Mouse (Mus musculus) forebrain, embryonic 10.5 days (tissue): ENCODE results near the gene Ncoa1. TPM values are rescaled to one million over a fixed set of nuclear protein-coding genes. Genes with fewer than 3 reads are reported as not detected.
A peak's percentile ranks its signal among the peaks of the same experiment; 100 is the strongest.
"Not testable (repeated sequence)": the region's sequence is repeated elsewhere in the genome, so short reads cannot be mapped to it uniquely, and the experiment has no call there.

Experiments
- DNase-seq: peaks from one replicate; pipeline ENCODE4 v3.0.0-alpha.2; 2017; ENCODE audit warnings: low spot score; ENCODE audit errors: extremely low spot score
- H3K27ac ChIP-seq: fragments of 300-500 bp; sonication (generic); 2 replicates; pipeline ENCODE4 v1.5.1; 2016; ENCODE audit warnings: mild to moderate bottlenecking
- H3K27me3 ChIP-seq: fragments of 300-500 bp; sonication (generic); 2 replicates; pipeline ENCODE4 v1.6.1; 2016; ENCODE audit warnings: mild to moderate bottlenecking; ENCODE audit not compliant: poor library complexity, severe bottlenecking
- H3K36me3 ChIP-seq: fragments of 300-500 bp; sonication (generic); replicated peaks from 2 replicates; pipeline ENCODE4 v1.6.1; 2016; ENCODE audit warnings: mild to moderate bottlenecking, moderate library complexity
- H3K4me1 ChIP-seq: fragments of 300-500 bp; sonication (generic); 2 replicates; pipeline ENCODE4 v1.6.1; 2016
- H3K4me3 ChIP-seq: fragments of 300-500 bp; sonication (generic); 2 replicates; pipeline ENCODE4 v1.5.1; 2016; ENCODE audit warnings: mild to moderate bottlenecking, moderate library complexity
- H3K9me3 ChIP-seq: fragments of 300-500 bp; sonication (generic); 2 replicates; pipeline ENCODE4 v1.6.1; 2016; ENCODE audit warnings: mild to moderate bottlenecking, moderate library complexity
- WGBS: fragments of 180-500 bp; shearing (Covaris S2); methylation state at CpG from one replicate; pipeline ENCODE4 v1.1.7; 2016; 5-methylcytosine and 5-hydroxymethylcytosine counted together
- polyA plus RNA-seq: library from polyadenylated mRNA; unstranded; fragments of >200 nt; fragmentation: Nextera tagmentation; extraction: Ambion mirVana; gene quantifications from 2 replicates; pipeline ENCODE4 v1.2.1, GENCODE M21; 2016

The Ncoa1 gene
- polyA plus RNA-seq, 1 experiment from 2014 or later: 3.0 TPM

DNA sequence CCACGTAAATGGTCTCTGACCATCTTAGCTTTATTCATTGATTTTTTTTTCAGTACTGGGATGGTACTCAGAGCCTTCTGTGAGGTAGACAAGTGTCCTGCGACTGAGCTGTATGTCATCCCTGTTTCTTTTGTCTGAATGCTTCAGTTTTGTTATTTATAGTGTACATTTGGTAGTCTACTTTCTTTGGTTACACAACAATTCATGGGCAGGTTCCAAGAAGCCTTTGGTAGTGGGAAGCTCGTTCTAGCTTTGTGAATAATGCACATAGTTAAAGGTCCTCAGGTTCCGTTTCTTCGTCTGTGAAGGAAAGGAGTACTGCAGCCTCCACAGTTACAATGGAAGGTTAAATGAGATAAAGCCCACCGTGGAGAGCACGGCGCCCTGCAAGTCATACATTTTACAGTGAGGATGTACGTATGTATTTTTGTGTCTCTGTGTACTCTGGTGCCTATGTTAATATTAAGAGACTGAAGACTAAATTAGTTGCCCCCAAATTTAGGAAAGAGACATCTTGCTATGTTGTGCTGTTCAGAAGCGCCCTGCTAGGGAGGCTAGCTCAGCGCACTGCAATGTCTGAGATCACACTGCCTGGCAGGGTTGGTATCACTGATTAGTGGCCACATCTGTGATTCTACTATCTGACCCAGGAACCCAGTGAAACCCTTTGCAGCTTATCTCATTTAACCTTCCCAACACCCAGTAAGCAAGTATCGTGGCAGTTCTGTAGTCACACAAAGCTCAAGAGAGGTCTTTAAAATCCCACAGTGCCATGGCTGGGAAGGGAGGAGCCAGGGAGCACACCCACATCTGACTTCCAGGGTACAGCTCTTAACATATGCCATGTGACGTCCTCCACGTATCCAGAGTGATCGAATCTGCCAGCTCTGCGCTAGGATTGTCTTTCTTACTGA lies 224.0 kb downstream of the Ncoa1 start:
- Histone ChIP-seq H3K9me3 (no peaks in the 10 kb centered on the region), H3K27me3 (no peaks in the 10 kb centered on the region), H3K27ac (no peak overlapping the region), H3K4me1 (peaks cover 10% of the 10 kb centered on the region), H3K4me3 (no peak overlapping the region), H3K36me3 (peaks cover 8% of the 10 kb centered on the region)
- WGBS: 93% methylated on average over 16 of the region's 16 CpGs
- peak; percentile 6 for DNase-seq

DNA sequence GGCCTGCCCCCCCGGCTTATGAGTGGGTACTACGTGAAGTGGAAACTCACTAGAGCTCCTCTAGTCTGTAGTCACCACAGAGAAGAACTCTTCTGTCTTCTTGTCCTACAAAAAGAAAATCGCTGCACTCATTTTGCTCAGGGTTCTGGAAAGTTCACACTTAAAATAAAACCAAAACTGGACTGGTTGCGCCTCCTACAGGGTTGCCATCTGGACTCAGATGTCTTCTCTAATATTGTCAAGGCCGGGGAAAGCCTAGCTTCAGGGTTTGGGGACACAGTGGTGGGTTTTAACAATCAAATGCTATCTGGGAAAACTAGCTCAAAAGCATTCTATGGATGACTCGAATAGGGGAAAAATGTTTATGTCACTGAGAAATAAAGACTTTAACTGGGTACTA lies 227.2 kb downstream of the Ncoa1 start:
- H3K27me3 ChIP-seq: no peaks in the 10 kb centered on the region
- no peak for DNase-seq
- peaks cover 12% of the 10 kb centered on the region for H3K4me1 ChIP-seq
- no peak overlapping the region for H3K4me3 ChIP-seq
- no peak overlapping the region for H3K27ac ChIP-seq
- WGBS: 87% methylated on average over 6 of the region's 6 CpGs
- H3K9me3 ChIP-seq: no peaks in the 10 kb centered on the region
- peaks cover 8% of the 10 kb centered on the region for H3K36me3 ChIP-seq

DNA sequence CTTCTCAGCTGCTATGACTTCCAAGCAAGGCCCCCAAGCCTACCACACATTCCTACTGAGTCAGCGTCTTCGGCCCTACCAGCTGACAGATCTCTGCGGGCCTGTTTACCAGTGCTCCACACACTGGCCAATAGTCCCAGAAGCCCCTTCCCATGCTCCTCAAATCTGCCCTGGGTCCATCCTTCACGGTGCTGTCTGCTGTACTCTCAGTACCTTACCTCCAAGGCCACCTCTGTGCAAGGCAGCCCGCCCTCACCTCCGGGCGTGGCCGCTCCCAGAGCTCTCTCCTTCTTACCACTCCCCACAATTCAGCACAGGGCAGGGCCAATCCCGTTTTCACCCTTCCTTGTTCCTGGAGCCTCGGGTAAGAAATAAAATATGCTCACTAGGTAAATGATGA lies 231.2 kb downstream of the Ncoa1 start:
- Histone ChIP-seq H3K36me3 (0 out of 2 replicates have a peak, but pooled peaks cover 3% of the 10 kb centered on the region), H3K4me3 (no peak overlapping the region), H3K4me1 (peaks cover 12% of the 10 kb centered on the region), H3K9me3 (no peaks in the 10 kb centered on the region), H3K27me3 (no peaks in the 10 kb centered on the region), H3K27ac (no peak overlapping the region)
- no peak for DNase-seq
- WGBS: 86% methylated on average over 10 of the region's 10 CpGs

DNA sequence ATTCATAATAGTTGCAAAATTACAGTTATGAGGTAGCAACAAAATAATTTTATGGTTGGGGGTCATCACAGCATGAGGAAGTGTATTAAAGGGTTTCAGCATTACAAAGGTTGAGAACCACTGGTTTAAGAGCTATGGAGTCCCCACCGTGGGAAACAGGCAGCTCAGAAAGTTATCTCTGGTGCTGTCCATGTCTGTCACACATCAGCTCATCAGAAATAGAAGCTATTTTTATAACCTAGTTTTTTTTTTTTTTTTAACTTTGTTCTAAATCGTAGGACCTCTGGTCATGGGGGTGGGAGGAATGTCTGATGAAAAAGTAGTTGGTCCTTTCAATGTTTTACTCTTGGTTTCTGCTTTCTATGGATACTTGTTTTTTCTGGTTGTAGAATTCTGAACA lies 233.2 kb downstream of the Ncoa1 start:
- H3K27ac ChIP-seq: no peak overlapping the region
- peaks cover 12% of the 10 kb centered on the region for H3K4me1 ChIP-seq
- WGBS: 90% methylated on average over 2 of the region's 2 CpGs
- no peaks in the 10 kb centered on the region for H3K27me3 ChIP-seq
- 0 out of 2 replicates have a peak, but pooled peaks cover 6% of the 10 kb centered on the region for H3K36me3 ChIP-seq
- H3K4me3 ChIP-seq: no peak overlapping the region
- DNase-seq: no peak
- H3K9me3 ChIP-seq: no peaks in the 10 kb centered on the region

DNA sequence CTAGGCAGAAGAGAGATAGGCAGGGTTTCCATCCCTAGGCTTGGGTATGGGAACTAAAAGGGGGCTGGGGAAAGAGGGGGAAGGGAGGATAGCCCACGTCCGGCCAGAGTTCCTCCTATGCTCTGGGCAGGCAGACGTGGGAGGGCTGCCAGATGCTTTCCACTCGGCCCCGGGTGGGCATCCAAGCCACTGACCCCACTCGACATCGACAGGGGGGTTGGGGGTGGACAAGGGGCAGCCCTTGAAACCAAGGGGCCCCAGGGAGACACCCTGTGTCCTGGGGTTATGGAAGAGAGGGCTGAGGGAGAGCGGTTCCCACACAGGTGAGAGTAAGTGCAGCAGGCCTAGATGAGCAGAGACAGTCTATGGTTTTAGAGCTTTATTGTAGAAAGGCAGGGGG lies 236.7 kb downstream of the Ncoa1 start:
- WGBS: 85% methylated on average over 8 of the region's 8 CpGs
- H3K4me3 ChIP-seq, H3K27ac ChIP-seq, H3K27me3 ChIP-seq, DNase-seq, H3K4me1 ChIP-seq, H3K9me3 ChIP-seq: not testable (repeated sequence)
- peaks cover 17% of the 10 kb centered on the region for H3K36me3 ChIP-seq

DNA sequence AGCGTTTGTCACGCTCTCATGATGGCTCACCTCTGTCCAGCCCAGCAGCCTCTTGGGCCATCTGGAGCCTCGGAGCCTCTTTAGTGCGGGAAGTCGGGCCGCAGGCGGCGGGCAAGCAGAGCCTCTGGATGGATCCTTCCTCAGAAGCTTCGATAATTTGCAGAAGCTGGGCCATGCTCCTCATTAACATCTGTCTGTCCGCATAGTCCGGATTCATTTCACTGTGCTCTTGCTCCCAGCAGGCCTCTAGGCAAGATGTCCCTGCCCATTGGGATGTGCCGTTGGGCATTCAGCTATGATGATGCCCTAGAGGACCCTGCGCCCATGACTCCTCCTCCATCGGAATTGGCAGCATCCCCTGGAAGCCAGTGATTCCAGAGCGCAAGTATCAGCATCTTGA lies 239.5 kb downstream of the Ncoa1 start:
- Histone ChIP-seq H3K9me3 (no peaks in the 10 kb centered on the region), H3K4me1 (peaks cover 17% of the 10 kb centered on the region), H3K36me3 (peaks cover 17% of the 10 kb centered on the region), H3K27ac (no peak overlapping the region), H3K27me3 (no peaks in the 10 kb centered on the region), H3K4me3 (no peak overlapping the region)
- no peak for DNase-seq
- 95% methylated on average over 15 of the region's 15 CpGs for WGBS

DNA sequence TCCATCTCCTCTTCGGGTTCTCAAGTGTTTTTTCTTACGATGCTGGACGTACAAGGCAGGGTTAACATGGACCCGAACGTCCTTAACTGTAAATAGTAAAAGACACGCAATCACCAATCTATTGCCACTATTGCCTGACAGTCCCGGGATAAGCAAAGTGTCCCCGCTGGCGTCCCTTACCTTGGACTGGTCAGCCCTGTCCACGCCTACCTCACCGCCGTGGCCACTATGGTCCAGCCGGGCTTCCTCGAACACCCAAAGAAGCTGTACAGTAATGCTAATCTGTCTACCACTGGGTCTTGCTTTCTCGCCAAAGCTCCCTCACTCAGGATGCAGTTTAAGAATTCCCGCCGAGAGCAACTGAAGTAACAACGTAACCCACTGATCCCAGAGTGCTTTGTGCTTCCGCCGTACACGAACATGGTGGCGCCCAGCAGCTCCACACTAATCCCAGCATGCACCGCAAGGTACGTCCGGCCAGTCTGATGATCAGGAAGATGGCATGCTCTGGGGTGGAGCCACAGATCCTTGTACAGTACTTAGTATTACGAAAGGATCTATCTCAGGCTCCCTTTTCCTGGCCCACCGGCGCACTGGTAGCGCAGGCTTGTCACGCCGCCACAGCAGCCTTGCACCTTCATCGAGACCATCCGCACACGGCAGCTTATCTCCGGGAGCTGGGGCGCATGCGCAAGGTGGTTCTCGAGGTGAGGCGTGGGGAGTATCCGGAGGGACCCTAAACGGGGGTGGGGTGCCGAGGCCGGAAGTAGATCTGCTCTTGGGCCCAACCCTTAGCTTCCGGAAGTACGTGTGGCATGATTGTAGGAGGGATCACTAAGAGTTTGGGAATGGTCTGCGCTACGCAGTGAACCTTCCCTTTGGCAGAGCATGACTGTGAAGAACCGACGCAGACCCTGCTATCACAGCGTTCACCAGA lies 243.1 kb downstream of the Ncoa1 start, which contains the start of the genes Ptrhd1 and Cenpo:
Gene Ptrhd1, plus strand, starts transcription at position 456 of the 937 bp plus-strand sequence.
Gene Cenpo, minus strand, starts transcription at position 723 of the 937 bp plus-strand sequence.
- DNase-seq: peak; percentile 97
- Histone ChIP-seq H3K9me3 (no peaks in the 10 kb centered on the region), H3K4me1 (peaks cover 19% of the 10 kb centered on the region), H3K36me3 (peaks cover 41% of the 10 kb centered on the region), H3K4me3 (peak within 1 kb of the TSS; percentile 77), H3K27ac (peak within 1 kb of the TSS; percentile 97), H3K27me3 (no peaks in the 10 kb centered on the region)
- WGBS: under 1% methylated on average over 50 of the region's 50 CpGs

DNA sequence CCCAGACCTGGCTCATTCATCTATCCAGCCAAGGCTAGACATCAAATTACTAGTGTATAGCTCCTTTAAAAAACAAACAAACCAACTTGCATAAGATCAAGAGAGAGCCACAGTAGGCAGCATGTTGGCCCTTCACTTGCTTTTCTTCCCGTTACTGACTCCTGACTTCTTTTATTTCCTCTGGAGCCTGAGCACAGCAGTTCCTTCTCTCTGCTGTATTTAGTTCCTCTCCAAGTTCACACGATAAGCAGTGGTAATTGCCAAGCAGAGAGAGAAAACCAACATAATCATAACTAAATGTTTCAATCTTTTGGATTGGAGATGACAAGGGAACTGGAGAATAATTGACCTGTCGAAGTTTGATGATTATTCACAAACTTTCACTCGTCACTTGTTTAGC lies 244.2 kb downstream of the Ncoa1 start:
- Histone ChIP-seq H3K4me1 (peaks cover 19% of the 10 kb centered on the region), H3K27me3 (no peaks in the 10 kb centered on the region), H3K9me3 (no peaks in the 10 kb centered on the region), H3K27ac (no peak overlapping the region), H3K4me3 (peak overlapping the region; percentile 77), H3K36me3 (peaks cover 47% of the 10 kb centered on the region)
- WGBS: 70% methylated on average over 4 of the region's 4 CpGs
- DNase-seq: no peak

DNA sequence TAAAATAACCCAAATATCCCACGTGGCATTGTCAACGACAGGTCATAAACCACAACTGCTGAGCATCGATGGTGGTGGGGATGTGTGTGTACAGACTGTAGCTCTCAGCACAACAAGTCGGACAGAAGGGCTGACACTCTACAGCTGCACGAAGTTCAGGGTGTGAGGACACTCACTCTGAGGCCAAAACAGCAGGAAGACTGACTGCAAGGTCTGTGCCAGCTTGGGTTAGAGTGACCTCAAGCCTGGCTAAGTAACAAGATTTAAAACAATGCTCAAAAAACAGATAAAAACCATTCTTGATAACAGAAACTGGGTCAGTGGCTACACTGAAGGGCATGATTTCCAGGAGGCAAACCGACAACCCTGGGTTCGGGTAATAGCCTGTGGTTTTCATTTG lies 246.8 kb downstream of the Ncoa1 start:
- Histone ChIP-seq H3K27ac (no peak overlapping the region), H3K9me3 (0 out of 2 replicates have a peak, but pooled peaks cover 3% of the 10 kb centered on the region), H3K36me3 (peaks cover 65% of the 10 kb centered on the region), H3K27me3 (no peaks in the 10 kb centered on the region), H3K4me1 (peaks cover 18% of the 10 kb centered on the region), H3K4me3 (no peak overlapping the region)
- WGBS: 97% methylated on average over 7 of the region's 7 CpGs
- no peak for DNase-seq

DNA sequence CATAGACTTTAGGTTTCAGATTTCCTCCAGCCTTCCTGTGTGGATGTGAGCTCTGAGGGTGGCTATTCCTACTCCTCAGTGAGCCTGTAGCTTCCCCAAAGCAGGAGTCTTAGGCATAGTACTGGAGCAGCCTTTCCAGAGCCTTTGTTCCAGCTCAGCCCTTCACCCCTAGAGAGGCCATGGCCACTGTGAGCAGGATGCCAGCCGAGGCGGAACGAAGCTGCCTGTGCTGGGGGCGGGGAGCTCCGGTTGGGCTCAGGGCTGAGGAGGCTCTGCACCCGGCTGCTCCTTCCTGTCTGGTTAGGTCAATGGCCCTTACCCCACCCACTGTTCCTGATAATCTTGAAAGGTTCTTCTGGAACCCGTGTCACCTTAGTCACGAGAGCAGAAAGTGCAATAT lies 264.1 kb downstream of the Ncoa1 start:
- WGBS: 71% methylated on average over 8 of the region's 8 CpGs
- Histone ChIP-seq H3K4me1 (peaks cover 8% of the 10 kb centered on the region; the same call in 1 of the 2 replicates), H3K36me3 (peaks cover 98% of the 10 kb centered on the region), H3K4me3 (no peak overlapping the region), H3K27me3 (no peaks in the 10 kb centered on the region), H3K9me3 (no peaks in the 10 kb centered on the region), H3K27ac (peak overlapping the region; percentile 58)
- no peak for DNase-seq

DNA sequence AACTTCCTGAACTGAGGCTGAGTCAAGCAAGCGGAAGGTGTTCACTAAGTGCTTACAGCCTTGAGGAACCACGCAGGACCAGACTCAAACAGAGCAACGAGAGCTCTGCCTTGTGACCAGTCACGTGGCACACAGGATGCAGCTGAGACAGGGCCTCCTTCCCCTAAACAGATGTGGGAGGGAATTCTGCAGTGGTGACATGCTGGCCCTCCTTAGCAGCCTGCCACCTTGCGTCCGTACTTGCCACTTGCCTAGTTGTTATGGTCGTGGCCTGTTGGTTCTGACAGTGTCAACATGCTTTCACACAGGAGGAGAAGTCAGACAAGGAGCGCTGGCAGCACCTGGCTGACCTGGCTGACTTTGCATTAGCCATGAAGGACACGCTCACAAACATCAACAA lies 265.8 kb downstream of the Ncoa1 start:
- Histone ChIP-seq H3K36me3 (peaks cover 93% of the 10 kb centered on the region), H3K27ac (no peak overlapping the region), H3K4me3 (no peak overlapping the region), H3K27me3 (no peaks in the 10 kb centered on the region), H3K4me1 (peaks cover 8% of the 10 kb centered on the region; the same call in 1 of the 2 replicates), H3K9me3 (no peaks in the 10 kb centered on the region)
- WGBS: 92% methylated on average over 9 of the region's 9 CpGs
- DNase-seq: no peak

DNA sequence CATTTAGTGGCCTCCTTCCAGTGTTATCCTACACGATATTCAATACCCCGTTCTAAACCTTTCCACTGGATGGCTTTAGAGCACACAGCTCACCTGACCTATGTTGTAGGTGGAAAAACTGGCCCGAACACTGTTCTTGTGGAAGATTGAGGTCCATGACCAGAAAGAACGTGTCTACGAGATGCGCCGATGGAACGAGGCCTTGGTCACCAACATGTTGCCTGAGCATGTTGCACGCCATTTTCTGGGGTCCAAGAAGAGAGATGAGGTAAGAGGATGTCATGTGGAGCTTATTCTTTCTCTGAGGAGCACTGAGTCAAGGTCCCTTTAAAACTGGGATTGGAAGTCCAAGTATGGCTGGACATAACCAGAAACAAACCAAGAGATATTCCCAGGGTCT lies 267.8 kb downstream of the Ncoa1 start:
- H3K36me3 ChIP-seq: peaks cover 90% of the 10 kb centered on the region
- WGBS: 97% methylated on average over 9 of the region's 9 CpGs
- no peaks in the 10 kb centered on the region for H3K9me3 ChIP-seq
- no peaks in the 10 kb centered on the region for H3K27me3 ChIP-seq
- no peak overlapping the region for H3K4me3 ChIP-seq
- no peak overlapping the region for H3K27ac ChIP-seq
- peaks cover 8% of the 10 kb centered on the region; the same call in 1 of the 2 replicates for H3K4me1 ChIP-seq
- no peak for DNase-seq
